Comparison of ENCODE assay signal across 8 mouse cellular contexts in the genomic region with DNA sequence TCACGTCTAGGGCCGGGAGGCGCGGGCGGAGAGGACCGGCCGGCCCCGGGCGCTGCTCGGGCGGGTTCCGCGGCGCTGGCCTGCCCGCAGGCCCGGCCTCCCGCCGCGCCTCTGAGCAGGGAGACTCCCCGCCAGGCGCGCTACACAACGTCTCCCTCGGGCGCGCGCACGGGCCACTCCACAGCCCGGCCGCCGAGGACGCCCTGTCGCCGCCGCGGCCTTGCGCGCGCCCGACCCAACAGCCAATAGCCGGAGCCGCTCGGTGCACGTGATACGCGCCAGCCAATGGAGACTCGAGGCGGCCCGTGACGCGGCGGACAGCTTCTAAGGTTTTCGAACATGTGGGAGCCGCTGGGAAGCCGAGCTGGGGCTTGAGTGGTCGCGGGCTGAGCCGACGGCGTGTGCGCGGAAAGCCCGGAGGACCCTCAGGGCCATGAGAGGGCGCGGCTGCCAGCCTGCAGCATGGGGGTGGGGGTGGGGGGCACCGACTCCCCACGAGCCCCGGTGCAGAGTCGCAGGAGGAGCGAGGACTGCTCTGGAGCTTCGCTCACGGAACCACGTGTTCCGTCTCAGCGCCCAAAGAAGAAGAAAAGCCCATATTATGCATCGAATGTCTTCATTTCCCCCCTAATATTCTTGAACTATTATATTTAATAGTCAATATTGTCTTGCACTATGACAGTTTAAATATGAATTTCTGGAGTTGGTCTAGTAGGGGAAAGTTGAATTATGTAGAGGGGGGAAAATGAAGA. TPM values are rescaled to one million over a fixed set of nuclear protein-coding genes. Genes with fewer than 3 reads are reported as not detected.
DNase-seq lines count a peak whose midpoint lies in the region; ATAC-seq lines count a peak whose summit lies in the region.

Gene Ptpdc1, minus strand, starts transcription at position 232 of the 752 bp plus-strand sequence.

- intact Hi-C loops in gastrocnemius, postnatal 14 days (cut with DNase I; ENCODE audit: low total_unique reads), result no loop called here

- ATAC-seq in megakaryocyte, adult 5-6 weeks (ENCODE audit: poor library complexity, severe bottlenecking), result peak; percentile 100

- DNase-seq in adrenal gland, adult 2 months, result peak; percentile 99
- peak; percentile 99 for DNase-seq in embryo, embryonic 11 days
- peak; percentile 98 for DNase-seq in gastrocnemius, postnatal 14 days
- peak; percentile 94 for DNase-seq in induced T-regulatory cell, adult 2 months (ENCODE audit: low read depth)
- peak; percentile 96 for DNase-seq in left cerebral cortex, adult 8-10 months (ENCODE audit: low spot score in 2 of 2)
- DNase-seq in right cerebral cortex, adult 18-20 months, result peak; percentile 98
- peak; percentile 97 for DNase-seq in urinary bladder, adult 2 months (ENCODE audit: low spot score)

RNA-seq across cellular contexts. Expression of gene Ptpdc1, which starts in this region (rescaled TPM):
- total RNA-seq in adrenal gland, adult 2 months (2021), result 1 to 10 TPM; 4.6 to 9.8 TPM
- 1.3 and 1.4 TPM in 2 replicates for polyA plus RNA-seq in adrenal gland, adult 2 months (2012; rRNA removed)
- total RNA-seq in gastrocnemius, postnatal 14 days (2021), result 1 to 10 TPM; 4.9 to 7.0 TPM
- 10 to 100 TPM; 24.3 to 26.9 (median 25.6) TPM for total RNA-seq in left cerebral cortex, adult 8-10 months (2022)
- total RNA-seq in megakaryocyte, adult 5-6 weeks (2015), result 1.6 and 1.9 TPM in 2 replicates
- total RNA-seq in megakaryocyte, adult 5-6 weeks (2017), result 1.1 and 1.8 TPM in 2 replicates
- polyA plus RNA-seq in urinary bladder, adult 2 months (2012; rRNA removed), result 4.5 and 8.1 TPM in 2 replicates

Comparison
In these comparisons a context has a peak if more than half of its experiments do, and no peak if none do; other contexts are left out.
1. Peak in every context shown above with its lines: DNase-seq and ATAC-seq.